Mouse (Mus musculus) central nervous system, embryonic 11.5 days (tissue): ENCODE measurements around the gene Gm9602. TPM values are rescaled to one million over a fixed set of nuclear protein-coding genes. Genes with fewer than 3 reads are reported as not detected.

Source experiments
- polyA plus RNA-seq: library from polyadenylated mRNA; depleted of rRNA; stranded (reverse); fragments of >200 nt; gene quantifications from 2 replicates; pipeline ENCODE4 v1.2.3, GENCODE M21; 2012; rRNA removed

Gene Gm9602
- not detected in 2 replicates for polyA plus RNA-seq

GRCm38 (mm10) chr14:4776037-4776436 lies at the start of gene Gm9602:
Gm9602 (plus strand) TSS chr14:4776337.

Other genes starting within 250 kb of the Gm9602 start
- gene Gm3047, start 220.9 kb upstream of the Gm9602 start, polyA plus RNA-seq: not detected in 2 replicates
- not detected in 2 replicates for gene Gm8159, start 144.0 kb upstream of the Gm9602 start, polyA plus RNA-seq
- 0.08 and 0.36 TPM in 2 replicates for gene Gm3239, start 112.1 kb upstream of the Gm9602 start, polyA plus RNA-seq
- not detected in 2 replicates for gene Gm7876, start 67.1 kb upstream of the Gm9602 start, polyA plus RNA-seq
- 0.62 and 1.6 TPM in 2 replicates for gene Gm3252, start 49.6 kb upstream of the Gm9602 start, polyA plus RNA-seq
- not detected in 2 replicates for gene Gm3269, start 61.8 kb downstream of the Gm9602 start, polyA plus RNA-seq
- gene Gm3264, start 79.2 kb downstream of the Gm9602 start, polyA plus RNA-seq: 1.1 and 3.3 TPM in 2 replicates
- gene Gm3278, start 116.1 kb downstream of the Gm9602 start, polyA plus RNA-seq: 0.07 TPM in 1 of 2 replicates, not detected in the other
- gene Gm8297, start 207.6 kb downstream of the Gm9602 start, polyA plus RNA-seq: 0.19 TPM in 1 of 2 replicates, not detected in the other
- gene Gm3298, start 239.6 kb downstream of the Gm9602 start, polyA plus RNA-seq: 0.89 TPM in 1 of 2 replicates, not detected in the other